Mouse (Mus musculus) naive thymus-derived CD4-positive, alpha-beta T cell, adult 2 months (primary cell): Measurements from ENCODE around the gene Ifit2.
"Not testable (repeated sequence)": the region's sequence is repeated elsewhere in the genome, so short reads cannot be mapped to it uniquely, and the experiment has no call there.

ENCODE experiments used
- DNase-seq: peaks from one replicate; pipeline ENCODE4 v3.0.0-alpha.2; 2011; ENCODE audit warnings: low read depth

Gene Ifit2

GRCm38 (mm10) chr19:34547976-34548375 lies 2.5 kb upstream of the Ifit2 start:
- peak; percentile 94 for DNase-seq

- DNase-seq, result no peak
These were observed 325 bp upstream of the Ifit2 start for GRCm38 (mm10) chr19:34550205-34550533.

GRCm38 (mm10) chr19:34551981-34552380 lies 1.5 kb downstream of the Ifit2 start:
- no peak for DNase-seq

GRCm38 (mm10) chr19:34553021-34553420 lies 2.5 kb downstream of the Ifit2 start:
- DNase-seq, result no peak

GRCm38 (mm10) chr19:34553522-34553921 lies 3.0 kb downstream of the Ifit2 start:
- DNase-seq, result no peak

- DNase-seq, result no peak
These were observed 3.6 kb downstream of the Ifit2 start for GRCm38 (mm10) chr19:34554061-34554460.

GRCm38 (mm10) chr19:34556621-34557020 lies 6.1 kb downstream of the Ifit2 start:
- DNase-seq, result no peak

DNA sequence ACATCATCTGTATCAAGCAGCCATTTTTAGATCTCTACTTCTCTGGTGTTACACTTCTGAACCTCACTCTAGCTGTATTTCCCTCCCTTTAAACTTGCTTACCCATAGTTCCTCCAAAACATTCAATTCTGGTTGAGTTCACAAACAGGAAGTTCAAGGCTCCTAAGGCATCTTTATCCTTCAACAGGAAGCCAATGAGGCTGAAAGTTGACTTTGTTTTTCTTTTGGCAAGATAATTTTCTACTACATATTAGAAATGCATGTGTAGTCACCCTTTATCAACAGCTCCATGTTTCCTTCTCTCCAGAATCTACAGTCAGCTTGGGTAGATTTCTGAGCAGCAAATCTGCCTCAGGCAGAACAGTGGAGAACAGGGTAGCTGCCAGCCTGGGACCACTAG lies 12.1 kb downstream of the Ifit2 start:
- DNase-seq, result peak; percentile 51

DNA sequence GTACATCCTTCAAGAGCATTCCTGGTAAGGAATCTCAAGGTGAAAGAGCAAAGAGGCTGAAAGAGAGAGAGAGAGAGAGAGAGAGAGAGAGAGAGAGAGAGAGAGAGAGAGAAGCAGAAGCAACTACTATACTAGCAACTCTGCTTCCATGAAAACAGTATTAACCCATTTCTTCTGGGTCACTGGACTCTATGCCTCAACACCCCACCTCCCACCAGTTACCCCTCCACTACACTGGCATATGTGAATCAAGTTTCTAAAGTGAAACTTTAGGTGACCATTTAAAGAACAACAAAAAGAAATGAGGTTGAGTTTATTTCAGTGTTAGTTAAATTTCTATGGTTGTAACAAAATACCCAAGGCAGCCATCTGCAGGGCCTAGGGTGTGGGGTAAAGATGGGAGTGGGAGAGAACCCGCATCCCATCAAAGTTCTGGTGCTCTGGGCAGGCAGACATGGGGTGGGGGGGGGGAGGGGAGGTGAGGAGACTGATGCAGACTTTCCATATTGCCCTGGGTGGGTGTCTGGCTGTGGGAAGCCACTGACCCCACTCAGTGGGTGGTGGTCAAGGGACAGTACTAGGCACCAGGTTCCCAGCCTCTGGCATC lies 15.8 kb downstream of the Ifit2 start:
- DNase-seq, result no peak

DNA sequence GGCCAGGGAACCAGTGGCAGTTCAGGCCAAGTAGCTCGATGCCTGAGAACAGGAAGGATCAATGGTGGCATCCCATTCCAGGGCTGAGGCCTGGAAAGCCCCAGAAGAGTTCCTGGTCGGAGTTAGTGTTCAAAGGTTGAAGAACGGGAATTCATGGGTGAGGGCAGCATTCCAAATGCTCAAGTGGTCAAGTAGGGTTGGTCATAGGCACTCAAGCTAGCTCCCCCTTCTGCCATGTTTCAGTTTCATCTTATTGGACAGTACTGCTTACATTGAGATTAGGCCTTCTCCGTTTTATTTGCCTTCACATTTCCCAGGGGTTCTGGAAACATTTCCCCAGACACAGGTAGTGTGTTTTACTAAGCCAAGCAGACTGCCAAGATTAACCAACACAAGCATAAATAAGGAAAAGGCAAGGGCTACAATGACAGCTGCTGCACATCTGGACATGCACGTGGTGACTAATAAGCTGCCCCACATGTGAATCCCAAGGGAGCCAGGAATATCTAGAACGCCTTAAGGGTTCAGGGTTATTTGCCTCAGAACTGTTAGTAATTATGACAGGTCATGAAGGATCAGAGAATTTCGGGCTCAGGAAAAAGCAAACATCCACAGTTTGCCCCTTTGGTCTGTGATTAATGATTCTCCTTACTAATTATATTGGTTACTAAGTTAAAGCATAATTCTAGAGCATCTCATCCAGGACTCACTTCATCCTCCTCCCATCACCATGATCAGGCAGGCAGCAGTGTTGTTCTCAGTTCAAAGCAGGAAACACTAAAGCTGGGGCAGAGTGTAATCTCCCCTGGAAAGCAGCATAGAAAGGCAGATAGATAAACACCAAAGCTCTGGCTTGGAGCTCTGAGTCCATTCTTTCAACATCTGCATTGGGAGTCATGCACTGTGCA lies 18.7 kb downstream of the Ifit2 start:
- DNase-seq, result no peak

- peak; percentile 54 for DNase-seq
These were observed 19.5 kb downstream of the Ifit2 start for GRCm38 (mm10) chr19:34569896-34570476.

- DNase-seq, result no peak
These were observed 20.6 kb downstream of the Ifit2 start for GRCm38 (mm10) chr19:34571080-34571479.

- no peak for DNase-seq
These were observed 23.2 kb downstream of the Ifit2 start for GRCm38 (mm10) chr19:34573650-34574049.

DNA sequence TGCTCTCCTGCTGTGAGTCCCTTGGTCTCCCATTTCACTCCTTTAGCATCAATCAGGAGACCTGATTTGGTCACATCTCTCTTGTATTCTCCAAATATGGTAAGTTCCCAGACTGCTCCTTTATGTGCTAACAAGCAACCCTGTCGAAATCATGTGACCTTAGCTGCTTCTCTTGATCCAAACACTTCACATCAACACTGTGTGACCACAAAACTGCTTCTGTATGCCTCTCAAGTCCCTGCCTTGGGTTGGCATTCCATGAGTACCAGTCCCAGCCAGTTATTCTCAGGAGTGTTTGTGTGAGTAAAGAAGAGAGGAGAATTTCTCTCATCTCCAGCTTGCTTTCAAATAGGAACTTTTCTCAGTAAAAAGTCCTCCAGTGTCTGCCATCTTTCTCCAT lies 26.6 kb downstream of the Ifit2 start:
- no peak for DNase-seq

DNA sequence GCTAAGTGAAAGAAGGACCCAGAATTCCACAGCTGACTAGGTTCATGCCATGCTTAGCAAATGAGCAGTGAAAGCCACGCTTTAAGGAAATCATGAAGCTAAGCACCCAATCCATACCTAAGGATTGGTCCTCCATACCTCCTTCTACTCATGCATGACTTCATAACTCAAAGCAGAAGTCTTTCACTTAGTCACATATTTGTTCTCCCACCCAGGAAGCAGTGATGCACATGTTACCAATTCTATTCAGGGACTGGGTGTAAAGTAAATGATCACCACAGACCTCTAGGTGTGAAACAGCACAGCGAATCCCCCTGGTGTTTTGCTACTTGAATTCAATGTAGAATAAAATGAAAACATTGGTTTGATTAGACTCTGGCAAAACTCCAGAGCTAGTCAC lies 32.2 kb downstream of the Ifit2 start:
- peak; percentile 35 for DNase-seq

DNA sequence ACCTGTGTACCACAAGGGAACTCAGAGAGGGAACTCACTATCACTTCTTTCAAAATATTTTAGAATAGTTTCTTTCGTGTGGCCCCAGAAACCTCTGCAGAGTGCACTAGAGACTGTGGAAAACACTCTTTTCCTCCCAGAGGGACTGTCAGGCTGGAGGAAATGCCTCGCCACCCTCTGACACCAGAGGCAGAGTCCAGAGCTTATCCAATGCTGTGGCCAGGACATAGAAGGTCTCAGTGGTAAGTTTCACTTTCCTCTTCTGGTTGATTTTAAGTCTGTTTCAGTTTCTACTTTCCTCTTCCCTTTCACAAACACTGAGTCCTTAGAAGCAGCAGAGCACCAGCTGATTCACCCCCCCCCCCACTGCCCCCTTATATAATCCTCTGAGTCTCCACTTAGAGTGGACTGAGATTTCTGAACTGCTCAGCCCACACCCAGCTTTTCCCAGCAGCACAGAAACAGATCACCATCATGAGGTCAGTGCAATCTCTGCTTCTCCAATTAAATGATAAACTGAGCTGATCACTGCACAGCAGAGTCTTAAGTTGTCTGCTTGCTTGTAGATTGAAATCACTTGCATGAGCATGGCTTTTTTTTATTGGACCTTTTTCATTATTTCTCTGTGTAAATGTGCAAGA lies 32.8 kb downstream of the Ifit2 start, which contains the start of gene Ifit3:
Gene Ifit3 (plus strand): TSS at position 406 of the 641 bp plus-strand sequence.
- peak; percentile 28 for DNase-seq

GRCm38 (mm10) chr19:34585740-34586458 lies 35.4 kb downstream of the Ifit2 start:
- DNase-seq, result peak; percentile 47

DNA sequence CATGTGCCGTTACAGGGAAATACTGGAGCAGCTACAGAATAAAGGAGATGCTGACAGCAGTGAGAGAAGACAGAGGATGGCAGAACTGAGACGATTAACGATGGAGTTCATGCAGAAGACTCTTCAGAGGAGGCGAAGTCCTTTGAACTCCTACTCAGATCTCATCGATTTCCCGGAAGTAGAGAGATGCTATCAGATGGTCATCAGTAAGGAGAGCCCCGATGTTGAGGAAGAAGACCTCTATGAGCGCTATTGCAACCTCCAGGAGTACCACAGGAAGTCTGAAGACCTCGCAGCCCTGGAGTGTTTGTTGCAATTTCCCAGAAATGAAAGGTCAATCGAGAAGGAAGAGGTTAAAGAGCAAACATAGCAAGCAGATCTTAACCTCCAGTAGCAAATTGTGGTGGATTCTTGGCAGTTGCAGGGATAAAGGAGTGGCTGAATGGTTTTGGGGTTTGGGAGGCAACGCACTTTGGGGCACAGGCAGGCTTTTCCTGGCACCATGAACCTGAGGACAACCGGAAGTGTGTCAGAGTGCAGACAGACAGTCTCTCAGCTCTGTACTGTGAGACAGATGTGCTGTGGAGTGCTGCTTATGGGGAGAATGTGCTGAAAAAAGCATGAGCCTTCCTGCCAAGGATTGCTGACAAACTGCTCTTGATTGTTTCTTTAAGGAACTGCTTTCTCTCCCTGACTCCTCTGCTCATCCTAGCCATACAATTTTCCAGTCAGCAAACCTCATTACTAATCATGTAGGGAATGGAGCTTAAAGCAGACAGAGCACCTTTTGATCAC lies 37.6 kb downstream of the Ifit2 start:
- DNase-seq, result peak; percentile 62

- peak; percentile 35 for DNase-seq
These were observed 38.5 kb downstream of the Ifit2 start for GRCm38 (mm10) chr19:34588959-34589358.

DNA sequence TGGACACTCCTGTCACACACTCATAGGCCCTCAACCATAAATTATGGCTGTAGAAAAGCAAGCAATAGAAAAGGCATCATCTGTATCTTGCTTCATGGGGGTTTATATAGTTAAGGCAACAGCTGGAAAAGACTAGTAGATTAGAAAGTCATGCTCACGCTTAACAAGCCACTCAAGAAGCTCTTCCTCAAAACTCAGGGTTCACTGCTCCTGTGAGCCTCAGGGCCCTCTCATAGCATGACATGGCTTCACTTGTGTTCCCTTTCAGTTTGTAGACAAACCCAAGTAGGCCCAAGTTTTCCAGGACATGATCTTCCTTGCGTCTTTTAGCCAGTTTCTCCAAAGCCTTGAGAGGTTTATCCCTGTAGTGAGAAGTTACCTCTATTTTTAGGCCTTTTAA lies 43.0 kb downstream of the Ifit2 start:
- DNase-seq, result no peak

GRCm38 (mm10) chr19:34594523-34594922 lies 44.0 kb downstream of the Ifit2 start:
- DNase-seq, result not testable (repeated sequence)
